Mouse (Mus musculus) retina, embryonic 14.5 days (tissue): ENCODE data around the gene Sos2.

ENCODE experiments used
- DNase-seq: peaks from one replicate; pipeline ENCODE4 v3.0.0-alpha.2; 2015; ENCODE audit warnings: low spot score

The Sos2 gene

GRCm38 (mm10) chr12:69681566-69682061, at the start of gene Sos2:
Sos2 (minus strand) TSS chr12:69681852.
- DNase-seq, result peak; percentile 71

- no peak for DNase-seq
Measured at GRCm38 (mm10) chr12:69730306-69730705, 48.7 kb upstream of the Sos2 start.

GRCm38 (mm10) chr12:69729246-69729645, 47.6 kb upstream of the Sos2 start:
- DNase-seq, result no peak

GRCm38 (mm10) chr12:69724711-69725460, 43.2 kb upstream of the Sos2 start, which contains the start of the genes L2hgdh and Atp5s:
L2hgdh (minus strand) TSS chr12:69724873.
Atp5s (plus strand) TSS chr12:69724950.
- peak; percentile 96 for DNase-seq

GRCm38 (mm10) chr12:69724018-69724710, 42.5 kb upstream of the Sos2 start:
- peak; percentile 7 for DNase-seq

- DNase-seq, result no peak
Measured at GRCm38 (mm10) chr12:69723376-69723775, 41.7 kb upstream of the Sos2 start.

- DNase-seq, result no peak
Measured at GRCm38 (mm10) chr12:69722857-69723256, 41.2 kb upstream of the Sos2 start.

GRCm38 (mm10) chr12:69713628-69714027, 32.0 kb upstream of the Sos2 start:
- no peak for DNase-seq

GRCm38 (mm10) chr12:69704799-69705458, 23.3 kb upstream of the Sos2 start:
- no peak for DNase-seq

GRCm38 (mm10) chr12:69698352-69698751, 16.7 kb upstream of the Sos2 start:
- no peak for DNase-seq

- DNase-seq, result peak; percentile 70
Measured at GRCm38 (mm10) chr12:69696746-69697145, 15.1 kb upstream of the Sos2 start.

- no peak for DNase-seq
Measured at GRCm38 (mm10) chr12:69693471-69693870, 11.8 kb upstream of the Sos2 start.

- no peak for DNase-seq
Measured at GRCm38 (mm10) chr12:69690714-69691113, 9.1 kb upstream of the Sos2 start.

GRCm38 (mm10) chr12:69689094-69689493, 7.4 kb upstream of the Sos2 start:
- no peak for DNase-seq

- no peak for DNase-seq
Measured at GRCm38 (mm10) chr12:69688368-69688767, 6.7 kb upstream of the Sos2 start.

GRCm38 (mm10) chr12:69683537-69683936, 1.9 kb upstream of the Sos2 start:
- no peak for DNase-seq

- peak; percentile 16 for DNase-seq
Measured at GRCm38 (mm10) chr12:69682788-69683419, 1.3 kb upstream of the Sos2 start.

- DNase-seq, result peak; percentile 89
Measured at GRCm38 (mm10) chr12:69682065-69682787, 574 bp upstream of the Sos2 start.

- DNase-seq, result peak; percentile 49
Measured at GRCm38 (mm10) chr12:69680635-69681565, 752 bp downstream of the Sos2 start.

GRCm38 (mm10) chr12:69676157-69676556, 5.5 kb downstream of the Sos2 start:
- DNase-seq, result no peak
